In genomic region chr13:76197297-76197848, GRCm38 (mm10) we compare ENCODE assay signal across 16 mouse cellular contexts.
A peak's percentile ranks its signal among the peaks of the same experiment; 100 is the strongest.
DNase-seq lines count a peak whose midpoint lies in the region; ATAC-seq and TF ChIP-seq lines count a peak whose summit lies in the region.
"Had no signal": no experiment of that assay in that cellular context is flagged by ENCODE, and none has a peak within 500 bp of the region (broad histone marks: within the 10 kb centered on the region; RNA-seq: fewer than 3 reads in every experiment).

No protein-coding gene starts in this region.

- H3K4me1 ChIP-seq in lung, postnatal 0 days (ENCODE audit: insufficient read depth, low read depth, low read length): no peaks in the 10 kb centered on the region
- no peaks in the 10 kb centered on the region for H3K4me1 ChIP-seq in forebrain, embryonic 16.5 days (replicated peaks; ENCODE audit: control insufficient read depth, insufficient read depth, low read length)
- no peaks in the 10 kb centered on the region for H3K4me1 ChIP-seq in stomach, embryonic 16.5 days (ENCODE audit: control insufficient read depth, insufficient read depth, low read length)
- H3K4me1 ChIP-seq in limb, embryonic 10.5 days: no peaks in the 10 kb centered on the region
- H3K4me1 ChIP-seq: hindbrain, embryonic 10.5 days; kidney, embryonic 15.5 days had no signal

- H3K36me3 ChIP-seq in lung, postnatal 0 days (ENCODE audit: insufficient read depth, low read length): no peaks in the 10 kb centered on the region
- H3K36me3 ChIP-seq in forebrain, embryonic 16.5 days (ENCODE audit: control insufficient read depth, insufficient read depth): no peaks in the 10 kb centered on the region; the same call in 1 of the 2 replicates
- peaks cover 5% of the 10 kb centered on the region; the same call in 1 of the 2 replicates for H3K36me3 ChIP-seq in stomach, embryonic 16.5 days (ENCODE audit: control insufficient read depth, insufficient read depth, low read length)
- peaks cover 12% of the 10 kb centered on the region for H3K36me3 ChIP-seq in limb, embryonic 10.5 days

- 65% methylated on average over 3 of the region's 3 CpGs for WGBS in lung, postnatal 0 days
- 70% methylated on average over 3 of the region's 3 CpGs for WGBS in forebrain, embryonic 16.5 days
- WGBS in stomach, embryonic 16.5 days: 47% methylated on average over 3 of the region's 3 CpGs
- WGBS in limb, embryonic 10.5 days: 93% methylated on average over 3 of the region's 3 CpGs

- H3K27me3 ChIP-seq in lung, postnatal 0 days (replicated peaks; ENCODE audit: insufficient read depth, low read length): no peaks in the 10 kb centered on the region
- no peaks in the 10 kb centered on the region for H3K27me3 ChIP-seq in forebrain, embryonic 16.5 days (replicated peaks; ENCODE audit: control insufficient read depth, insufficient read depth, low read length)
- no peaks in the 10 kb centered on the region for H3K27me3 ChIP-seq in stomach, embryonic 16.5 days (ENCODE audit: control insufficient read depth, insufficient read depth, low read length)
- no peaks in the 10 kb centered on the region for H3K27me3 ChIP-seq in limb, embryonic 10.5 days (ENCODE audit: low read depth, poor library complexity, severe bottlenecking)
- H3K27me3 ChIP-seq: kidney, embryonic 15.5 days had no signal

- H3K9me3 ChIP-seq in lung, postnatal 0 days (ENCODE audit: low read length): no peaks in the 10 kb centered on the region
- no peaks in the 10 kb centered on the region for H3K9me3 ChIP-seq in forebrain, embryonic 16.5 days (ENCODE audit: control insufficient read depth, low read length)
- H3K9me3 ChIP-seq in stomach, embryonic 16.5 days (replicated peaks; ENCODE audit: control insufficient read depth, low read length): no peaks in the 10 kb centered on the region
- H3K9me3 ChIP-seq in limb, embryonic 10.5 days (replicated peaks): no peaks in the 10 kb centered on the region
- H3K9me3 ChIP-seq: hindbrain, embryonic 10.5 days; kidney, embryonic 15.5 days had no signal

- TF ChIP-seq CTCF in lung, postnatal 0 days (IDR thresholded peaks at IDR 0.05): no peak

- H3K9ac ChIP-seq in lung, postnatal 0 days (replicated peaks; ENCODE audit: low read depth): no peak overlapping the region
- H3K9ac ChIP-seq in forebrain, embryonic 16.5 days (replicated peaks; ENCODE audit: low read depth, low read length): no peak overlapping the region
- no peak overlapping the region for H3K9ac ChIP-seq in stomach, embryonic 16.5 days (ENCODE audit: low read length)
- H3K9ac ChIP-seq: kidney, embryonic 15.5 days had no signal

- DNase-seq in lung, postnatal 0 days (ENCODE audit: low spot score): peak; percentile 9
- DNase-seq in lung, adult 18-20 months: no peak
- peak; percentile 16 for DNase-seq in R1 (ENCODE audit: low read depth, low spot score)
- no peak for DNase-seq in limb, embryonic 10.5 days (ENCODE audit: low spot score)
- DNase-seq: gastrocnemius, postnatal 10 days; thymus, postnatal 14 days had no signal

- no peak overlapping the region for H3K4me3 ChIP-seq in lung, postnatal 0 days (ENCODE audit: low read depth, low read length)
- H3K4me3 ChIP-seq in forebrain, embryonic 16.5 days (replicated peaks; ENCODE audit: low read length): no peak overlapping the region
- H3K4me3 ChIP-seq in stomach, embryonic 16.5 days (replicated peaks; ENCODE audit: low read length): no peak overlapping the region
- H3K4me3 ChIP-seq in limb, embryonic 10.5 days: no peak overlapping the region
- H3K4me3 ChIP-seq: erythroblast, embryonic 14.5 days; hindbrain, embryonic 10.5 days; kidney, embryonic 15.5 days; layer of hippocampus, adult 2 months had no signal

- no peak overlapping the region for H3K4me2 ChIP-seq in lung, postnatal 0 days (replicated peaks; ENCODE audit: low read depth, low read length)
- no peak overlapping the region for H3K4me2 ChIP-seq in forebrain, embryonic 16.5 days (ENCODE audit: low read length)
- no peak overlapping the region for H3K4me2 ChIP-seq in stomach, embryonic 16.5 days (ENCODE audit: low read depth, low read length)
- H3K4me2 ChIP-seq: heart, embryonic 11.5 days; kidney, embryonic 15.5 days; liver, embryonic 11.5 days had no signal

- no peak for ATAC-seq in lung, postnatal 0 days
- peak; percentile 49 for ATAC-seq in forebrain, embryonic 16.5 days
- ATAC-seq in stomach, embryonic 16.5 days (ENCODE audit: insufficient read depth, low FRiP score): peak; percentile 74; the same call in 1 of the 2 replicates
- no peak for ATAC-seq in monocyte, adult 5-6 weeks (replicated peaks; ENCODE audit: insufficient number of reproducible peaks, low FRiP score, low TSS enrichment, poor library complexity, severe bottlenecking)
- ATAC-seq: inflammation-experienced regulatory T-cells, adult 6 months had no signal

- TF ChIP-seq EP300 in lung, postnatal 0 days (IDR thresholded peaks at IDR 0.05): no peak

- H3K27ac ChIP-seq in lung, postnatal 0 days (ENCODE audit: low read length): no peak overlapping the region
- no peak overlapping the region for H3K27ac ChIP-seq in forebrain, embryonic 16.5 days (ENCODE audit: low read length)
- H3K27ac ChIP-seq in stomach, embryonic 16.5 days (ENCODE audit: low read length): peak overlapping the region; percentile 64
- no peak overlapping the region for H3K27ac ChIP-seq in limb, embryonic 10.5 days
- H3K27ac ChIP-seq: hindbrain, embryonic 10.5 days; kidney, embryonic 15.5 days; layer of hippocampus, adult 2 months had no signal

Comparison
In these comparisons a context has a peak if more than half of its experiments do, and no peak if none do; other contexts are left out.
1. DNase-seq: peak in lung, postnatal 0 days (single experiment) and R1 (single experiment); none in lung, adult 18-20 months (0 of 2) and limb, embryonic 10.5 days (single experiment).
2. ATAC-seq: peak in forebrain, embryonic 16.5 days (single experiment) and stomach, embryonic 16.5 days (single experiment); none in lung, postnatal 0 days (single experiment) and monocyte, adult 5-6 weeks (single experiment).